Mouse (Mus musculus) neural tube, embryonic 15.5 days (tissue): ENCODE results near the gene Prss46. TPM values are rescaled to one million over a fixed set of nuclear protein-coding genes. Genes with fewer than 3 reads are reported as not detected.

ENCODE experiments used
- ATAC-seq: fragments of 200-750 bp; cut with Nextera tagmentation; 2 replicates; pipeline ENCODE4 v1.8.0; 2017; ENCODE audit warnings: mild to moderate bottlenecking, moderate TSS enrichment, moderate library complexity; ENCODE audit not compliant: low FRiP score
- H3K27ac ChIP-seq: fragments of 300-500 bp; sonication (generic); replicated peaks from 2 replicates; pipeline ENCODE4 v1.5.1; 2015; ENCODE audit warnings: mild to moderate bottlenecking, inconsistent platforms
- H3K27me3 ChIP-seq: fragments of 300-500 bp; sonication (generic); replicated peaks from 2 replicates; pipeline ENCODE4 v1.6.1; 2015; ENCODE audit warnings: inconsistent platforms
- H3K36me3 ChIP-seq: fragments of 300-500 bp; sonication (generic); 2 replicates; pipeline ENCODE4 v1.6.1; 2015; ENCODE audit warnings: inconsistent platforms
- H3K4me1 ChIP-seq: fragments of 300-500 bp; sonication (generic); 2 replicates; pipeline ENCODE4 v1.6.1; 2015; ENCODE audit warnings: inconsistent platforms
- H3K4me2 ChIP-seq: fragments of 300-500 bp; sonication (generic); 2 replicates; pipeline ENCODE4 v1.6.1; 2015; ENCODE audit warnings: inconsistent platforms, mild to moderate bottlenecking, moderate library complexity
- H3K4me3 ChIP-seq: fragments of 300-500 bp; sonication (generic); replicated peaks from 2 replicates; pipeline ENCODE4 v1.5.1; 2015; ENCODE audit warnings: mild to moderate bottlenecking, inconsistent platforms
- H3K9ac ChIP-seq: fragments of 300-500 bp; sonication (generic); replicated peaks from 2 replicates; pipeline ENCODE4 v1.6.1; 2015; ENCODE audit warnings: mild to moderate bottlenecking, inconsistent platforms
- H3K9me3 ChIP-seq: fragments of 300-500 bp; sonication (generic); replicated peaks from 2 replicates; pipeline ENCODE4 v1.6.1; 2016; ENCODE audit warnings: inconsistent platforms
- WGBS: fragments of 180-500 bp; shearing (Covaris S2); methylation state at CpG from one replicate; pipeline ENCODE4 v1.1.7; 2015; ENCODE audit warnings: mixed read lengths; 5-methylcytosine and 5-hydroxymethylcytosine counted together
- polyA plus RNA-seq: library from polyadenylated mRNA; unstranded; fragments of >200 nt; fragmentation: Nextera tagmentation; extraction: Ambion mirVana; gene quantifications from 2 replicates; pipeline ENCODE4 v1.2.1, GENCODE M21; 2015

Gene Prss46
- polyA plus RNA-seq, 1 experiment from 2014 or later: not detected

- H3K36me3 ChIP-seq: no peaks in the 10 kb centered on the region
- no peak for ATAC-seq
- 18% methylated on average over 7 of the region's 7 CpGs for WGBS
These were observed 26.7 kb downstream of the Prss46 start for GRCm38 (mm10) chr9:110871030-110871429.

GRCm38 (mm10) chr9:110873681-110874659 is 29.7 kb downstream of the Prss46 start:
- H3K27me3 ChIP-seq: peaks cover 23% of the 10 kb centered on the region
- peak overlapping the region; percentile 66 for H3K27ac ChIP-seq
- WGBS: 7% methylated on average over 40 of the region's 40 CpGs
- ATAC-seq: peak; percentile 80
- peak overlapping the region; percentile 40 for H3K4me3 ChIP-seq
- H3K9ac ChIP-seq: peak overlapping the region; percentile 47
- H3K4me2 ChIP-seq: peak overlapping the region; percentile 70
- no peaks in the 10 kb centered on the region for H3K9me3 ChIP-seq
- peaks cover 26% of the 10 kb centered on the region for H3K4me1 ChIP-seq
- no peaks in the 10 kb centered on the region for H3K36me3 ChIP-seq

More at GRCm38 (mm10) chr9:110871030-110871429, 26.7 kb downstream of the Prss46 start:
- no peak overlapping the region for H3K4me3 ChIP-seq
- peaks cover 26% of the 10 kb centered on the region for H3K4me1 ChIP-seq
- no peak overlapping the region for H3K9ac ChIP-seq
- no peaks in the 10 kb centered on the region for H3K9me3 ChIP-seq
- 0 out of 2 replicates have a peak, but pooled peaks cover 9% of the 10 kb centered on the region for H3K27me3 ChIP-seq
- H3K4me2 ChIP-seq: no peak overlapping the region
- no peak overlapping the region for H3K27ac ChIP-seq

- Histone ChIP-seq H3K4me3 (no peak overlapping the region), H3K9me3 (no peaks in the 10 kb centered on the region), H3K4me1 (peaks cover 26% of the 10 kb centered on the region), H3K4me2 (peak overlapping the region; percentile 70), H3K27ac (peak overlapping the region; percentile 66), H3K36me3 (no peaks in the 10 kb centered on the region), H3K9ac (no peak overlapping the region), H3K27me3 (peaks cover 31% of the 10 kb centered on the region)
- peak; percentile 36; the same call in 1 of the 2 replicates for ATAC-seq
- 12% methylated on average over 3 of the region's 3 CpGs for WGBS
These were observed 30.4 kb downstream of the Prss46 start for GRCm38 (mm10) chr9:110874660-110875191.

- 28% methylated on average over 4 of the region's 6 CpGs for WGBS
- no peaks in the 10 kb centered on the region for H3K36me3 ChIP-seq
- no peak for ATAC-seq
- no peak overlapping the region for H3K4me2 ChIP-seq
- H3K9me3 ChIP-seq: no peaks in the 10 kb centered on the region
- no peak overlapping the region for H3K9ac ChIP-seq
- peaks cover 37% of the 10 kb centered on the region for H3K27me3 ChIP-seq
- no peak overlapping the region; the same call in 1 of the 2 replicates for H3K27ac ChIP-seq
- H3K4me3 ChIP-seq: no peak overlapping the region
- peaks cover 28% of the 10 kb centered on the region for H3K4me1 ChIP-seq
These were observed 31.0 kb downstream of the Prss46 start for GRCm38 (mm10) chr9:110875288-110875695.

GRCm38 (mm10) chr9:110877353-110877752 is 33.0 kb downstream of the Prss46 start:
- WGBS: 95% methylated on average over 1 of the region's 1 CpGs
- Histone ChIP-seq H3K36me3 (no peaks in the 10 kb centered on the region), H3K9ac (no peak overlapping the region), H3K27ac (no peak overlapping the region), H3K4me3 (no peak overlapping the region), H3K4me1 (peaks cover 34% of the 10 kb centered on the region), H3K4me2 (no peak overlapping the region), H3K27me3 (peaks cover 57% of the 10 kb centered on the region), H3K9me3 (no peaks in the 10 kb centered on the region)
- ATAC-seq: no peak

- no peak overlapping the region for H3K9ac ChIP-seq
- ATAC-seq: no peak
- H3K36me3 ChIP-seq: no peaks in the 10 kb centered on the region
- H3K27ac ChIP-seq: no peak overlapping the region
- no peak overlapping the region for H3K4me2 ChIP-seq
- no peaks in the 10 kb centered on the region for H3K9me3 ChIP-seq
- H3K4me3 ChIP-seq: no peak overlapping the region
- WGBS: 80% methylated on average over 5 of the region's 5 CpGs
- H3K27me3 ChIP-seq: peaks cover 54% of the 10 kb centered on the region
- peaks cover 34% of the 10 kb centered on the region for H3K4me1 ChIP-seq
These were observed 33.6 kb downstream of the Prss46 start for GRCm38 (mm10) chr9:110877888-110878287.

GRCm38 (mm10) chr9:110879191-110879920 is 35.0 kb downstream of the Prss46 start, which contains the start of gene Als2cl:
Gene Als2cl, plus strand, starts transcription at chr9:110879870.
- Histone ChIP-seq H3K9ac (peak within 1 kb of the TSS; percentile 52), H3K36me3 (no peaks in the 10 kb centered on the region), H3K4me3 (peak within 1 kb of the TSS; percentile 51), H3K27me3 (peaks cover 48% of the 10 kb centered on the region), H3K27ac (peak within 1 kb of the TSS; percentile 54), H3K4me1 (peaks cover 21% of the 10 kb centered on the region), H3K9me3 (no peaks in the 10 kb centered on the region), H3K4me2 (peak within 1 kb of the TSS; percentile 92)
- ATAC-seq: 0 out of 2 replicates have a peak, but pooled peaks have one; percentile 20
- 11% methylated on average over 12 of the region's 12 CpGs for WGBS

- H3K27ac ChIP-seq: peak within 1 kb of the TSS; percentile 54
- H3K27me3 ChIP-seq: peaks cover 48% of the 10 kb centered on the region
- WGBS: under 1% methylated on average over 47 of the region's 57 CpGs
These were observed 35.8 kb downstream of the Prss46 start, which contains the start of gene Tmie for GRCm38 (mm10) chr9:110879998-110880561. Gene Tmie, minus strand, starts transcription at chr9:110880113.

GRCm38 (mm10) chr9:110880772-110881171 is 36.5 kb downstream of the Prss46 start:
- Histone ChIP-seq H3K4me1 (peaks cover 8% of the 10 kb centered on the region), H3K9me3 (no peaks in the 10 kb centered on the region), H3K27ac (no peak overlapping the region), H3K27me3 (peaks cover 48% of the 10 kb centered on the region), H3K4me2 (peak overlapping the region; percentile 92), H3K36me3 (no peaks in the 10 kb centered on the region), H3K9ac (peak overlapping the region; percentile 52; the same call in 1 of the 2 replicates), H3K4me3 (peak overlapping the region; percentile 51)
- WGBS: 67% methylated on average over 4 of the region's 4 CpGs
- ATAC-seq: 0 out of 2 replicates have a peak, but pooled peaks have one; percentile 12

More at GRCm38 (mm10) chr9:110879998-110880561, 35.8 kb downstream of the Prss46 start, which contains the start of gene Tmie:
- H3K9me3 ChIP-seq: no peaks in the 10 kb centered on the region
- H3K4me1 ChIP-seq: peaks cover 13% of the 10 kb centered on the region
- H3K9ac ChIP-seq: peak within 1 kb of the TSS; percentile 52
- peak within 1 kb of the TSS; percentile 92 for H3K4me2 ChIP-seq
- peak within 1 kb of the TSS; percentile 51 for H3K4me3 ChIP-seq
- peak; percentile 60 for ATAC-seq
- no peaks in the 10 kb centered on the region for H3K36me3 ChIP-seq

- H3K9ac ChIP-seq: no peak overlapping the region
- no peak overlapping the region for H3K4me2 ChIP-seq
- H3K4me1 ChIP-seq: peaks cover 8% of the 10 kb centered on the region
- no peak for ATAC-seq
- WGBS: 78% methylated on average over 7 of the region's 7 CpGs
- no peak overlapping the region for H3K4me3 ChIP-seq
- peaks cover 48% of the 10 kb centered on the region for H3K27me3 ChIP-seq
- no peaks in the 10 kb centered on the region for H3K9me3 ChIP-seq
- no peaks in the 10 kb centered on the region for H3K36me3 ChIP-seq
- H3K27ac ChIP-seq: no peak overlapping the region
These were observed 37.6 kb downstream of the Prss46 start for GRCm38 (mm10) chr9:110881953-110882352.
